Mouse (Mus musculus): ENCODE data around the gene Agrn. TPM values are rescaled to one million over a fixed set of nuclear protein-coding genes. Genes with fewer than 3 reads are reported as not detected.
"Not testable (repeated sequence)": the region's sequence is repeated elsewhere in the genome, so short reads cannot be mapped to it uniquely, and the experiment has no call there.

Gene Agrn
- total and polyA plus RNA-seq, 3 experiments = 1.7 to 10.6 (median 3.4) TPM

GRCm38 (mm10) chr4:156166477-156166876, 30.8 kb downstream of the Agrn start:
- peaks cover 12 to 26% of the 10 kb centered on the region in 2 experiments for H3K36me3 ChIP-seq (replicated peaks in 1 of 2; ENCODE audit: control insufficient read depth in 1 of 2, insufficient read depth in 1 of 2, low read length in 1 of 2)
- no peak overlapping the region for H3K27ac ChIP-seq (ENCODE audit: insufficient read depth, low read depth)
- H3K4me1 ChIP-seq (ENCODE audit: control insufficient read depth in 1 of 2, insufficient read depth in 2 of 2) = no peaks in the 10 kb centered on the region
- no peak overlapping the region for H3K9ac ChIP-seq (ENCODE audit: insufficient read depth, low read depth)
- TF ChIP-seq NELFE (IDR thresholded peaks at IDR 0.05; ENCODE audit: low read depth, low read length) (no peak), RAD21 (IDR thresholded peaks at IDR 0.05; ENCODE audit: low read depth, low read length) (peak; percentile 4), CTCF (conservative IDR thresholded peaks at IDR 0.05 in 1 of 2, IDR thresholded peaks at IDR 0.05 in 1 of 2; ENCODE audit: low read depth in 2 of 2, low read length in 2 of 2) (peak in 1 of 2 experiments; percentile 30; a peak in 2 of 4 replicates)
- H3K4me2 ChIP-seq (ENCODE audit: insufficient read depth, low read depth, poor library complexity, severe bottlenecking) = no peak overlapping the region
- no peaks in the 10 kb centered on the region for H3K27me3 ChIP-seq (replicated peaks)
- no peaks in the 10 kb centered on the region for H3K79me2 ChIP-seq (replicated peaks; ENCODE audit: control insufficient read depth, extremely low read depth, insufficient read depth, poor library complexity, severe bottlenecking)
- in situ Hi-C loops (cut with MboI; ENCODE audit: low pct_ligation_motif_present, low pct_unique_long_range_greater_than_20kb, low sequenced_read_pairs) (no loop called here), dilution Hi-C loops (cut with MboI; ENCODE audit: extremely low pct_ligation_motif_present, extremely low pct_unique_long_range_greater_than_20kb, low sequenced_read_pairs) (no loop called here)
- H3K9me3 ChIP-seq (replicated peaks; ENCODE audit: low read length) = peaks cover 12% of the 10 kb centered on the region
- no peak overlapping the region for H3K4me3 ChIP-seq (replicated peaks in 1 of 3; ENCODE audit: low read depth in 2 of 3, low read length in 2 of 3, poor library complexity in 1 of 3)
- peak; percentile 4 for DNase-seq (ENCODE audit: extremely low read depth)

- Histone ChIP-seq H3K36me3 (replicated peaks in 1 of 2; ENCODE audit: control insufficient read depth in 1 of 2, insufficient read depth in 1 of 2, low read length in 1 of 2) (no peaks in the 10 kb centered on the region), H3K4me3 (replicated peaks in 1 of 3; ENCODE audit: low read depth in 2 of 3, low read length in 2 of 3, poor library complexity in 1 of 3) (no peak overlapping the region), H3K27me3 (replicated peaks) (no peaks in the 10 kb centered on the region), H3K4me2 (ENCODE audit: insufficient read depth, low read depth, poor library complexity, severe bottlenecking) (no peak overlapping the region), H3K9ac (ENCODE audit: insufficient read depth, low read depth) (no peak overlapping the region), H3K79me2 (replicated peaks; ENCODE audit: control insufficient read depth, extremely low read depth, insufficient read depth, poor library complexity, severe bottlenecking) (no peaks in the 10 kb centered on the region), H3K27ac (ENCODE audit: insufficient read depth, low read depth) (no peak overlapping the region), H3K9me3 (replicated peaks; ENCODE audit: low read length) (peaks cover 11% of the 10 kb centered on the region), H3K4me1 (ENCODE audit: control insufficient read depth in 1 of 2, insufficient read depth in 2 of 2) (no peaks in the 10 kb centered on the region)
- dilution Hi-C loops (cut with MboI; ENCODE audit: extremely low pct_ligation_motif_present, extremely low pct_unique_long_range_greater_than_20kb, low sequenced_read_pairs) (no loop called here), in situ Hi-C loops (cut with MboI; ENCODE audit: low pct_ligation_motif_present, low pct_unique_long_range_greater_than_20kb, low sequenced_read_pairs) (no loop called here)
- DNase-seq (ENCODE audit: extremely low read depth) = no peak
- no peak for TF ChIP-seq SMC3 (IDR thresholded peaks at IDR 0.05; ENCODE audit: low read depth, low read length)
- no peak for TF ChIP-seq MAZ (IDR thresholded peaks at IDR 0.05; ENCODE audit: low read depth, low read length)
- TF ChIP-seq SIN3A (IDR thresholded peaks at IDR 0.05; ENCODE audit: low read length) = no peak
- TF ChIP-seq NELFE (IDR thresholded peaks at IDR 0.05; ENCODE audit: low read depth, low read length) = no peak
- no peak for TF ChIP-seq USF2 (conservative IDR thresholded peaks at IDR 0.05; ENCODE audit: low read depth, low read length)
- TF ChIP-seq CHD2 (IDR thresholded peaks at IDR 0.05; ENCODE audit: low read length) = no peak
- TF ChIP-seq JUND (conservative IDR thresholded peaks at IDR 0.05; ENCODE audit: low read depth, low read length) = no peak
- no peak for TF ChIP-seq POLR2A (IDR thresholded peaks at IDR 0.05; ENCODE audit: low read depth, low read length)
- TF ChIP-seq EP300 (IDR thresholded peaks at IDR 0.05; ENCODE audit: low read length) = no peak
- no peak for TF ChIP-seq ZC3H11A (IDR thresholded peaks at IDR 0.05; ENCODE audit: low read depth, low read length)
- no peak for TF ChIP-seq JUN (IDR thresholded peaks at IDR 0.05; ENCODE audit: insufficient read depth, low read depth, low read length)
- no peak for TF ChIP-seq ETS1 (conservative IDR thresholded peaks at IDR 0.05; ENCODE audit: low read depth, low read length)
- TF ChIP-seq RCOR1 (conservative IDR thresholded peaks at IDR 0.05; ENCODE audit: low read depth, low read length) = no peak
These were observed 42.5 kb downstream of the Agrn start for GRCm38 (mm10) chr4:156154771-156155170.

- DNase-seq (ENCODE audit: extremely low read depth); in situ Hi-C loops (cut with MboI; ENCODE audit: low pct_ligation_motif_present, low pct_unique_long_range_greater_than_20kb, low sequenced_read_pairs); H3K4me2 ChIP-seq (ENCODE audit: insufficient read depth, low read depth, poor library complexity, severe bottlenecking); H3K79me2 ChIP-seq (replicated peaks; ENCODE audit: control insufficient read depth, extremely low read depth, insufficient read depth, poor library complexity, severe bottlenecking); H3K4me3 ChIP-seq (replicated peaks in 1 of 3; ENCODE audit: low read depth in 2 of 3, low read length in 2 of 3, poor library complexity in 1 of 3); H3K27ac ChIP-seq (ENCODE audit: insufficient read depth, low read depth); dilution Hi-C loops (cut with MboI; ENCODE audit: extremely low pct_ligation_motif_present, extremely low pct_unique_long_range_greater_than_20kb, low sequenced_read_pairs); H3K36me3 ChIP-seq (replicated peaks in 1 of 2; ENCODE audit: control insufficient read depth in 1 of 2, insufficient read depth in 1 of 2, low read length in 1 of 2); H3K9ac ChIP-seq (ENCODE audit: insufficient read depth, low read depth); H3K4me1 ChIP-seq (ENCODE audit: control insufficient read depth in 1 of 2, insufficient read depth in 2 of 2); H3K9me3 ChIP-seq (replicated peaks; ENCODE audit: low read length); H3K27me3 ChIP-seq (replicated peaks): not testable (repeated sequence)
These were observed 46.4 kb downstream of the Agrn start for GRCm38 (mm10) chr4:156150887-156151286.
